Mouse (Mus musculus) midbrain, postnatal 0 days (tissue): Measurements from ENCODE around the gene Adora2a. TPM values are rescaled to one million over a fixed set of nuclear protein-coding genes. Genes with fewer than 3 reads are reported as not detected.
"Not testable (repeated sequence)": the region's sequence is repeated elsewhere in the genome, so short reads cannot be mapped to it uniquely, and the experiment has no call there.

ENCODE experiments used
- ATAC-seq: fragments of 200-750 bp; cut with Nextera tagmentation; 2 replicates; pipeline ENCODE4 v1.8.0; 2017; ENCODE audit warnings: moderate number of reproducible peaks, mild to moderate bottlenecking, moderate TSS enrichment, moderate library complexity; ENCODE audit not compliant: low FRiP score
- DNase-seq: peaks from one replicate; pipeline ENCODE4 v3.0.0-alpha.2; 2015; ENCODE audit warnings: low spot score
- H3K27ac ChIP-seq: fragments of 300-500 bp; sonication (generic); 2 replicates; pipeline ENCODE4 v1.5.1; 2014; ENCODE audit warnings: low read depth, mild to moderate bottlenecking, low read length, mixed read lengths
- H3K27me3 ChIP-seq: fragments of 300-500 bp; sonication (generic); 2 replicates; pipeline ENCODE4 v1.6.1; 2014; ENCODE audit warnings: low read length, control low read depth, mixed read lengths; ENCODE audit not compliant: insufficient read depth
- H3K36me3 ChIP-seq: fragments of 300-500 bp; sonication (generic); 2 replicates; pipeline ENCODE4 v1.6.1; 2014; ENCODE audit warnings: low read length, control low read depth, mixed read lengths; ENCODE audit not compliant: insufficient read depth
- H3K4me1 ChIP-seq: fragments of 300-500 bp; sonication (generic); 2 replicates; pipeline ENCODE4 v1.6.1; 2014; ENCODE audit warnings: mild to moderate bottlenecking, control low read depth, antibody characterized with exemption, low read length, mixed read lengths; ENCODE audit not compliant: insufficient read depth
- H3K4me2 ChIP-seq: fragments of 300-500 bp; sonication (generic); 2 replicates; pipeline ENCODE4 v1.6.1; 2014; ENCODE audit warnings: low read depth, mild to moderate bottlenecking, low read length, mixed read lengths; ENCODE audit not compliant: poor library complexity, severe bottlenecking
- H3K4me3 ChIP-seq: fragments of 300-500 bp; sonication (generic); 2 replicates; pipeline ENCODE4 v1.5.1; 2014; ENCODE audit warnings: low read depth, mild to moderate bottlenecking, low read length, moderate library complexity
- H3K9ac ChIP-seq: fragments of 300-500 bp; sonication (generic); replicated peaks from 2 replicates; pipeline ENCODE4 v1.6.1; 2014; ENCODE audit warnings: mild to moderate bottlenecking, low read length, moderate library complexity, mixed read lengths; ENCODE audit not compliant: poor library complexity, severe bottlenecking
- H3K9me3 ChIP-seq: fragments of 300-500 bp; sonication (generic); 2 replicates; pipeline ENCODE4 v1.6.1; 2016; ENCODE audit warnings: low read length, control low read depth
- CTCF ChIP-seq: IDR thresholded peaks from 2 replicates; pipeline ENCODE4 v1.5.1; 2016; ENCODE audit warnings: antibody characterized with exemption, mild to moderate bottlenecking
- WGBS: fragments of 180-500 bp; shearing (Covaris S2); extraction: QIAGEN DNeasy Blood & Tissue Kit; methylation state at CpG from one replicate; pipeline ENCODE4 v1.1.7; 2014; 5-methylcytosine and 5-hydroxymethylcytosine counted together
- polyA plus RNA-seq: library from polyadenylated mRNA; unstranded; fragments of >200 nt; fragmentation: Nextera tagmentation; extraction: Ambion mirVana; gene quantifications from 2 replicates; pipeline ENCODE4 v1.2.1, GENCODE M21; 2015
- total RNA-seq: library from RNA; depleted of rRNA; stranded (reverse); fragments of >200 nt; gene quantifications from 2 replicates; pipeline ENCODE4 v1.2.3, GENCODE M21; 2014; rRNA removed

Gene Adora2a
- total and polyA plus RNA-seq, 2 experiments from 2014 or later: 1.7 to 4.3 TPM

DNA sequence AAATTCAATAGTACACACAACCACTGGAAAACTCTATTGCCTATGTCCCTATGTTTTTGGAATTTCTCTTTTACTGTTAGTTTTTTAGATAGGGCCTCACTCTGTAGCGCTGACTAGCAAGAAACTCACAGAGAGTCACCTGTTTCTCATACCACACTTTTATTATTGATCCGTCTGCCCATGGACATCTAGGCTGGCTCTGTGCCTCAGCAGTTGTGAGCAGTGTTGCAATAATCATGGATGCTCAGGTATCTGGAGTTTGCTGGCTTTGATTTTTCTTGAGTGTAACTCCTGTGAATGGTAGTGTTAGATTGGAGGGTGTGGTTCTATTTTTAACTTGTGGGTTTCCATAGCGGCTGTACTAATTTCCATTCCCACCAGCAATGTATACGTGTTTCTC, 38.7 kb downstream of the Adora2a start:
- DNase-seq (no peak), ATAC-seq (no peak)
- no peak overlapping the region for H3K27ac ChIP-seq
- no peak overlapping the region for H3K9ac ChIP-seq
- no peaks in the 10 kb centered on the region for H3K9me3 ChIP-seq
- no peaks in the 10 kb centered on the region for H3K36me3 ChIP-seq
- H3K27me3 ChIP-seq: no peaks in the 10 kb centered on the region
- 76% methylated on average over 4 of the region's 4 CpGs for WGBS
- no peaks in the 10 kb centered on the region for H3K4me1 ChIP-seq
- H3K4me2 ChIP-seq: no peak overlapping the region
- H3K4me3 ChIP-seq: no peak overlapping the region
- TF ChIP-seq CTCF: no peak

DNA sequence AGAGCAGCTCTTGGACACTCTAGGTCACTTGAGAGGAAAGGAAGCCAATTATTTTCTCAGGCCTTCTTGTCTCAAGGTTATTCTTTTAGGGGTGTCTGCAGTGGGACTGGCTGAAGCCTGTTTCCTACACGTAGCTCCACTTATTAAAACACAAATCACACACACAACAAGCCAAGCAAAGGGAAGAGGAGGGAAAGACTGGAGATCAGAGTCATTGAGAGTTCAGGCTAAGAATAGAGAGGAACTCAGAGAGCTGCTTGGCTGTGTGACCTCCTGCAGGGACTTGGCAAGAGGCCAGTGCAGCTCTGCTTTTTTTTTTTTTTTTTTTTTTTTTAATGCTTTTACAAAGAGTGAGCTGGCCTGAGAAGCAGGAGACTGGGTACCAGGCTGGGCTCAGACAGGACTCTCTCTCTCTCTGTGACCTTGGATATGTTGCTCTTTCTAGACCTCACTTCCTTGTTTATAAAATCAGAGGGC, 47.6 kb downstream of the Adora2a start:
- not testable (repeated sequence) for H3K27ac ChIP-seq, H3K4me3 ChIP-seq

DNA sequence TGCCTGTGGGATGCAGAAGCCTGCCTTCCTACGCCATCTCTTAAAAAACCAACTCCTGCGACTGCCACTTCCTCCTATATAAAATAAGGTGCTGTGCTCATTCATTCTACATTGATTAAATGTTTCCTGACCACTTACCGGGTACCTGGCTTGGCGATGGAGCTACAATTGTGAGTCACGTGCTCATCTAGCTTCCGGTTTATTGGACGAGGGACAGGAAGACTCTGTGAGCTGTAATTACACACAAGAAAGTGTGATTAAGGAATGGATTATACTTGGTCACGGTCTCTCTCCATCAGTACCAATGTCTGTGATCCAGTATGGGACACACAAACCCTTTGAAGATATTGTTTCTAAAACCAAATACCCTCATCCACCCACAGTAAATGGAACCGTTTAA, 48.1 kb downstream of the Adora2a start:
- no peak for DNase-seq
- no peaks in the 10 kb centered on the region for H3K9me3 ChIP-seq
- TF ChIP-seq CTCF: no peak
- H3K27ac ChIP-seq: no peak overlapping the region
- WGBS: 71% methylated on average over 9 of the region's 9 CpGs
- H3K4me3 ChIP-seq: no peak overlapping the region
- no peak overlapping the region for H3K9ac ChIP-seq
- no peak overlapping the region for H3K4me2 ChIP-seq
- H3K4me1 ChIP-seq: no peaks in the 10 kb centered on the region
- H3K36me3 ChIP-seq: no peaks in the 10 kb centered on the region
- no peaks in the 10 kb centered on the region for H3K27me3 ChIP-seq
- ATAC-seq: no peak

More for the DNA sequence above, 47.6 kb downstream of the Adora2a start:
- not testable (repeated sequence) for H3K9ac ChIP-seq, H3K36me3 ChIP-seq, H3K4me2 ChIP-seq, H3K9me3 ChIP-seq, H3K27me3 ChIP-seq, H3K4me1 ChIP-seq
- DNase-seq (peak; percentile 71), ATAC-seq (peak; percentile 49)
- WGBS: 3% methylated on average over 1 of the region's 1 CpGs

DNA sequence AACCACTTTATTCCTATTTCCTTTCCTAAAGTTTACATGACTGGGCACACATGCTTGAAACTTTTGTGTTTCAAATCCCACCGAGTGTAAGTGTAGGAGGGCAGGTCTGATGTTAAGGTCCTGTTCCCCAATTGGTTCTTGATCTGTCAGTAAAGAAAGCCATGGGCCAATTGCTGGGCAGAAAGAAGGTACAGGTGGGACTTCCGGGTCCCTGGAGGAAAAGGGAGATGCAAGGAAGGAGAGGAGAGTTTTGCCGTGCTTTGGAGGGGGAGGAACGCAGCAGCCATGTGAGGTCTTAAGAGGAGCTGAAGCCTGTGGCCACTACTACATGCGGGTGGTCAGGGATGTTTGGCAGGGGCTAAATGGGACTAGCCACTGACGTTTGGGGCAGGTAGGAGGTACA, 48.6 kb downstream of the Adora2a start:
- no peak for DNase-seq

DNA sequence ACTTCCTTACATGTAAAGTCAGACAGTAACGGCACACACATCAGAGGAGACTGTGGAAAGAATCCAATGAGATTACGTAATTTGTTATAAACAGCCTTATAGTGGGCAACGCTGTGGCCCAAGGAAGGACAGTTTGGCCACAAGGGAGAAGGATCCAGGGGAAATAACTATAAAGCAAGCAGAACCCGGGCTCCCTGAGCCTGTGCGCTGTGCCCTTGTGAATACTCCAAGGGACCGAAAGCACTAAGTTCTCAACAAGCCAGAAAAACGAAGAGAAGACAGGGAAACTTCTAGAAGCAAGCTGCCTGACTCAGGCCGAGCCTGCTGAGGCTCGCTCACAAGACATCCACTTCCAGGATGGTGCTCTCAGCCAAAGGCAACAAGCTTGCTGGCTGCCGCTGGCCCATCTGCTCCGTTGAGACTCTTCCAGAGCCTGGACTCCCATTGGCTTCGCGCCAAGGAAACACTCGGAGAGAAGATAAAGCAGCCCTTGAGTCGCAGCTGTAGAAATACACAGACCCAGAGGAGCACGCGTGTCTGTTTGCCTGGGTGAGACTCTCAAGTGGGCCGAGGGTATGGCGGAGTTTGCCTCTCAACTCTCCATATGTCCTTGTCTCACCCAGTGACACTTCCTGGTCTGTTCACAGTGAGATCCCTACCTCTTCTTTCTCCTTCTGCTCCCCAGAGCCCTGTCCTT, 57.1 kb downstream of the Adora2a start:
- H3K4me1 ChIP-seq, H3K27ac ChIP-seq, H3K4me2 ChIP-seq, H3K36me3 ChIP-seq, H3K9me3 ChIP-seq, H3K4me3 ChIP-seq, H3K9ac ChIP-seq, H3K27me3 ChIP-seq: not testable (repeated sequence)
- peak; percentile 12 for DNase-seq
- 70% methylated on average over 12 of the region's 19 CpGs for WGBS
- peak; percentile 60; the same call in 1 of the 2 replicates for ATAC-seq

More for the DNA sequence above, 48.6 kb downstream of the Adora2a start:
- Histone ChIP-seq H3K27me3 (no peaks in the 10 kb centered on the region), H3K4me1 (no peaks in the 10 kb centered on the region), H3K27ac (no peak overlapping the region), H3K4me2 (no peak overlapping the region), H3K36me3 (no peaks in the 10 kb centered on the region), H3K9ac (no peak overlapping the region), H3K9me3 (no peaks in the 10 kb centered on the region), H3K4me3 (no peak overlapping the region)
- no peak for ATAC-seq
- TF ChIP-seq CTCF: no peak
- WGBS: 57% methylated on average over 6 of the region's 6 CpGs

DNA sequence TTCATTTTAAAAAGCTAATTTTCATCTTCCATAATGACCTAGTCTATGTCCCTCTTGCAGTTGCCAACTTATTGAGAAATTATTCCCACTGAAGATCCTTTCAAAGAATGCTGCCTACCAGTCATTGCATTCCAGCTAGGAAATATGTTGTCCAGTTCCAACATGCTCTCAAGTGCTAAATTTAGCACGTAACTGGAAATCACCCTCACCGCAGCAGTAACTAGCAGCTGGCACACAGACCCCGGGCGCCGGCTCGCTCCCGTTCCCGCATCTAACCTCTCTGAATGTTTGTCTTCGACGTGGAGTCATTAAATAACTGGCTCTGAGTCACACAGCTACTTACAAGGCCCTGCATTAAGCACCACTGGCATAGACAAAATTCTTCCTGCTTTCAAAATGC, 62.0 kb downstream of the Adora2a start:
- no peak overlapping the region for H3K27ac ChIP-seq
- no peak overlapping the region for H3K4me3 ChIP-seq
- H3K9me3 ChIP-seq: no peaks in the 10 kb centered on the region
- no peak overlapping the region for H3K9ac ChIP-seq
- DNase-seq (no peak), ATAC-seq (no peak)
- H3K4me2 ChIP-seq: no peak overlapping the region
- no peak for TF ChIP-seq CTCF
- no peaks in the 10 kb centered on the region for H3K36me3 ChIP-seq
- 77% methylated on average over 10 of the region's 10 CpGs for WGBS
- no peaks in the 10 kb centered on the region for H3K4me1 ChIP-seq
- no peaks in the 10 kb centered on the region for H3K27me3 ChIP-seq

Other genes with a start within 250 kb of the Adora2a start
- gene Specc1l, start 104.8 kb upstream of the Adora2a start, total RNA-seq: 37.5 and 52.8 TPM in 2 replicates
- gene Specc1l, start 104.8 kb upstream of the Adora2a start, polyA plus RNA-seq: 21.1 and 23.6 TPM in 2 replicates
- gene Upb1, start 84.2 kb downstream of the Adora2a start, total RNA-seq: 0.52 TPM in 1 of 2 replicates, not detected in the other
- gene Upb1, start 84.2 kb downstream of the Adora2a start, polyA plus RNA-seq: 0.44 and 0.72 TPM in 2 replicates
- gene Snrpd3, start 200.7 kb downstream of the Adora2a start, total RNA-seq: 17.2 and 20.4 TPM in 2 replicates
- 137 and 143 TPM in 2 replicates for gene Snrpd3, start 200.7 kb downstream of the Adora2a start, polyA plus RNA-seq
- 41.2 and 48.0 TPM in 2 replicates for gene Gucd1, start 201.1 kb downstream of the Adora2a start, total RNA-seq
- gene Gucd1, start 201.1 kb downstream of the Adora2a start, polyA plus RNA-seq: 12.6 and 14.4 TPM in 2 replicates
- gene Lrrc75b, start 243.5 kb downstream of the Adora2a start, total RNA-seq: 41.4 and 44.2 TPM in 2 replicates
- 37.5 and 39.5 TPM in 2 replicates for gene Lrrc75b, start 243.5 kb downstream of the Adora2a start, polyA plus RNA-seq
- 1.4 and 5.4 TPM in 2 replicates for gene Ggt1, start 244.7 kb downstream of the Adora2a start, total RNA-seq
- gene Ggt1, start 244.7 kb downstream of the Adora2a start, polyA plus RNA-seq: 1.0 and 2.0 TPM in 2 replicates